Mouse (Mus musculus): ENCODE measurements at regions not wholly inside any gene's neighbourhood (a gene's known extent, or its start where the extent isn't known, plus 50 kb on each side); places are given as distances from the start of the nearest gene placed in this dataset.
"Not testable (repeated sequence)": the region's sequence is repeated elsewhere in the genome, so short reads cannot be mapped to it uniquely, and the experiment has no call there.

- Histone ChIP-seq H3K27ac (no peak overlapping the region), H3K4me3 (no peak overlapping the region)
- TF ChIP-seq CTCF (conservative IDR thresholded peaks at IDR 0.05) = no peak
- no peak for DNase-seq (ENCODE audit: low spot score in 2 of 2)
Measured at GRCm38 (mm10) chr6:68977959-68978358, 1442.4 kb upstream of the Tacstd2 start.

GRCm38 (mm10) chr6:68964012-68964411 lies 1428.4 kb upstream of the Tacstd2 start:
- peak; percentile 32 for TF ChIP-seq CTCF (conservative IDR thresholded peaks at IDR 0.05)
- no peak for DNase-seq (ENCODE audit: low spot score in 2 of 2)
- Histone ChIP-seq H3K27ac (no peak overlapping the region), H3K4me3 (no peak overlapping the region)

- H3K27ac ChIP-seq; H3K4me3 ChIP-seq; DNase-seq (ENCODE audit: low spot score in 2 of 2): not testable (repeated sequence)
- TF ChIP-seq CTCF (conservative IDR thresholded peaks at IDR 0.05) = peak; percentile 40; the same call in 1 of the 2 replicates
Measured at GRCm38 (mm10) chr6:68938104-68938503, 1402.5 kb upstream of the Tacstd2 start.

- 0 out of 2 replicates have a peak, but pooled peaks have one; percentile 13 for TF ChIP-seq CTCF (conservative IDR thresholded peaks at IDR 0.05)
- H3K27ac ChIP-seq; H3K4me3 ChIP-seq; DNase-seq (ENCODE audit: low spot score in 2 of 2): not testable (repeated sequence)
Measured at GRCm38 (mm10) chr6:68931860-68932259, 1396.3 kb upstream of the Tacstd2 start.

GRCm38 (mm10) chr6:68915536-68915935 lies 1379.9 kb upstream of the Tacstd2 start:
- H3K4me3 ChIP-seq = no peak overlapping the region
- H3K27ac ChIP-seq = no peak overlapping the region
- no peak for DNase-seq (ENCODE audit: low spot score in 2 of 2)
- peak; percentile 41 for TF ChIP-seq CTCF (conservative IDR thresholded peaks at IDR 0.05)

- Histone ChIP-seq H3K27ac (no peak overlapping the region), H3K4me3 (no peak overlapping the region)
- no peak for DNase-seq (ENCODE audit: low spot score in 2 of 2)
- no peak for TF ChIP-seq CTCF (conservative IDR thresholded peaks at IDR 0.05)
Measured at GRCm38 (mm10) chr6:68884130-68884529, 1348.5 kb upstream of the Tacstd2 start.

GRCm38 (mm10) chr6:68852761-68853160 lies 1317.2 kb upstream of the Tacstd2 start:
- not testable (repeated sequence) for H3K27ac ChIP-seq; DNase-seq (ENCODE audit: low spot score in 2 of 2); H3K4me3 ChIP-seq

GRCm38 (mm10) chr6:68852286-68852685 lies 1316.7 kb upstream of the Tacstd2 start:
- no peak overlapping the region for H3K27ac ChIP-seq
- H3K4me3 ChIP-seq = no peak overlapping the region
- TF ChIP-seq CTCF (conservative IDR thresholded peaks at IDR 0.05) = no peak
- no peak for DNase-seq (ENCODE audit: low spot score in 2 of 2)

GRCm38 (mm10) chr6:68835186-68835585 lies 1299.6 kb upstream of the Tacstd2 start:
- H3K4me3 ChIP-seq = no peak overlapping the region
- no peak overlapping the region for H3K27ac ChIP-seq
- DNase-seq (ENCODE audit: low spot score in 2 of 2) = no peak
- no peak for TF ChIP-seq CTCF (conservative IDR thresholded peaks at IDR 0.05)

- TF ChIP-seq CTCF (conservative IDR thresholded peaks at IDR 0.05) = no peak
- no peak for DNase-seq (ENCODE audit: low spot score in 2 of 2)
- Histone ChIP-seq H3K4me3 (no peak overlapping the region), H3K27ac (no peak overlapping the region)
Measured at GRCm38 (mm10) chr6:68834633-68835032, 1299.0 kb upstream of the Tacstd2 start.

GRCm38 (mm10) chr6:68828460-68828859 lies 1292.9 kb upstream of the Tacstd2 start:
- H3K27ac ChIP-seq; H3K4me3 ChIP-seq; DNase-seq (ENCODE audit: low spot score in 2 of 2): not testable (repeated sequence)
- TF ChIP-seq CTCF (conservative IDR thresholded peaks at IDR 0.05) = peak; percentile 60

- H3K27ac ChIP-seq = no peak overlapping the region
- DNase-seq (ENCODE audit: low spot score in 2 of 2) = no peak
- no peak for TF ChIP-seq CTCF (conservative IDR thresholded peaks at IDR 0.05)
- no peak overlapping the region for H3K4me3 ChIP-seq
Measured at GRCm38 (mm10) chr6:68813346-68813745, 1277.8 kb upstream of the Tacstd2 start.

GRCm38 (mm10) chr6:68799205-68799604 lies 1263.6 kb upstream of the Tacstd2 start:
- DNase-seq (ENCODE audit: low spot score in 2 of 2); H3K27ac ChIP-seq; H3K4me3 ChIP-seq: not testable (repeated sequence)

GRCm38 (mm10) chr6:68771507-68771906 lies 1235.9 kb upstream of the Tacstd2 start:
- peak; percentile 43 for TF ChIP-seq CTCF (conservative IDR thresholded peaks at IDR 0.05)
- DNase-seq (ENCODE audit: low spot score in 2 of 2) = no peak
- Histone ChIP-seq H3K27ac (no peak overlapping the region), H3K4me3 (no peak overlapping the region)

GRCm38 (mm10) chr6:68750451-68750850 lies 1214.9 kb upstream of the Tacstd2 start:
- H3K4me3 ChIP-seq = no peak overlapping the region
- DNase-seq (ENCODE audit: low spot score in 2 of 2) = no peak
- no peak overlapping the region for H3K27ac ChIP-seq
- no peak for TF ChIP-seq CTCF (conservative IDR thresholded peaks at IDR 0.05)
